Mouse (Mus musculus) bone marrow, adult 2 months (tissue): ENCODE measurements around the gene AW822073.
"Not testable (repeated sequence)": the region's sequence is repeated elsewhere in the genome, so short reads cannot be mapped to it uniquely, and the experiment has no call there.

Experiments used
- CTCF ChIP-seq: fragments of 200-500 bp; IDR thresholded peaks from 2 replicates; pipeline ENCODE4 v1.5.1; 2011; ENCODE audit warnings: low read length, control low read depth; ENCODE audit not compliant: control insufficient read depth, insufficient read depth
- POLR2A ChIP-seq: fragments of 200-500 bp; IDR thresholded peaks from 2 replicates; pipeline ENCODE4 v1.6.1; 2011; ENCODE audit warnings: low read depth, mild to moderate bottlenecking, control low read depth, low read length, borderline replicate concordance; ENCODE audit not compliant: control insufficient read depth

- not testable (repeated sequence) for TF ChIP-seq CTCF, POLR2A
Measured at GRCm38 (mm10) chr10:58224827-58225785, at the start of gene AW822073.
